Mouse (Mus musculus) CD4-positive helper T cell, adult 2 months (primary cell): ENCODE results near the gene Bet1l.

ENCODE experiments used
- DNase-seq: peaks from one replicate; pipeline ENCODE4 v3.0.0-alpha.2; 2012; ENCODE audit warnings: low read depth, missing footprints, low spot score

Gene Bet1l

GRCm38 (mm10) chr7:140858746-140859145 is 1.4 kb upstream of the Bet1l start:
- no peak for DNase-seq

- DNase-seq: peak; percentile 89
These were observed 410 bp downstream of the Bet1l start, which contains the start of gene Ric8a for GRCm38 (mm10) chr7:140856785-140857549. Ric8a (plus strand) TSS chr7:140856957.

GRCm38 (mm10) chr7:140855860-140856784 is 1.3 kb downstream of the Bet1l start, which contains the start of gene Gm45785:
Gm45785 (minus strand) TSS chr7:140856331.
- peak; percentile 86 for DNase-seq

DNA sequence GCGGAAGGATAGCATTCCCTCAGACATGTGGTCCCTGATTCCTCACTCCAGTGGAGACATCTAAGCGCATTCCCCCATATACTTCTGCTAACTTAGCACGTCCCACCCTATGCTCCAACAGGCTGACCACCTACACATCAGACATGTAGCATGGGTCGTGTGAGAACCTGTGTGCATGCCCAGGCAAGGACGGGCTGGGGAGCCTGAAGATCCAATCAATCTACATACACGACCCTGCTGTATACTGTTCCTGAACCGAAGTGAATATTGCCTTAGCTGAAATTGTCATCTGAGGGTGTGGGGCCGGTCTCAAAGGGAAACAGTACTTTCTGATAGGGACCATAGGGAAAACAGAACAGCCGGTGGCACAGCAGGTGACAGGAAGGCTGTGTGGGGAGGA is 2.2 kb downstream of the Bet1l start:
- DNase-seq: no peak

DNA sequence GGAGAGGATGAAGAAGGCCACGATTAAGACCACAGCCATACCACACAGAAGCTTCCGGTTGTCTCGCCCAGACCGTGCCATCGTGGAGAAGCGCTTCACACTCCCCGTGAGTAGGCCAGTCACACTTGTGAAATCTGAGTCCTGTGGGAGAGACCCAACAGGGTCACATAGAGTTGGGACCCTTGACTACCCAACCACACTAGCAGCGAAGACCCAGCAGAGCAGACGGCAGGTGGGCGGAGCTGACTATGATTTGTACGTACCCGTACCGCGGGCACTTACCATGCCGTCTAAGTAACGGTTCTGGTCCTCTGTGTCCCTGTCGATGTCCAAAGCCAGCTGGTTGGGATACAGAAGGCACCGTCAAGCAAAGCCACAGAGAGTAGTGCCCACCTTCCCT is 2.9 kb downstream of the Bet1l start:
- DNase-seq: no peak

GRCm38 (mm10) chr7:140853386-140853785 is 4.0 kb downstream of the Bet1l start:
- no peak for DNase-seq

GRCm38 (mm10) chr7:140851916-140852315 is 5.5 kb downstream of the Bet1l start:
- DNase-seq: no peak

DNA sequence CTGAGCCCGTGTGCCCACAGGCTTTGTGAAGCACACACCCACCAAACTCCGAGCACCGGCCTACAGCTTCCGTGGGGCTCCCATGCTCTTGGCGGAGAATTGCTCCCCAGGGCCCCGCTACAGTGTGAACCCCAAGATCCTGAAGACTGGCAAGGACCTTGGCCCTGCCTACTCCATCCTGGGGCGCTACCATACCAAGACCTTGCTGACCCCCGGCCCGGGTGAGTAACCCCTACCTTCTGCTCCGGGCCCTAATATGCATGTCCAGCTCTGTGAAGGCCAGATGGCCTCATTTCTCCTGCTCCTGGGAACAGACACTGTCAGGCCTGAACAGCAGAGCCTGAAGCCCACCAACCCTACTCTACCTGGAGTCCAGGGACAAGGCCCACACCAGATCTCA is 8.8 kb downstream of the Bet1l start:
- DNase-seq: no peak

- no peak for DNase-seq
These were observed 9.4 kb downstream of the Bet1l start, which contains the start of gene Odf3 for GRCm38 (mm10) chr7:140847755-140848580. Odf3 (plus strand) TSS chr7:140847805.

- DNase-seq: no peak
These were observed 10.7 kb downstream of the Bet1l start for GRCm38 (mm10) chr7:140846676-140847075.

GRCm38 (mm10) chr7:140845683-140846082 is 11.7 kb downstream of the Bet1l start:
- no peak for DNase-seq

DNA sequence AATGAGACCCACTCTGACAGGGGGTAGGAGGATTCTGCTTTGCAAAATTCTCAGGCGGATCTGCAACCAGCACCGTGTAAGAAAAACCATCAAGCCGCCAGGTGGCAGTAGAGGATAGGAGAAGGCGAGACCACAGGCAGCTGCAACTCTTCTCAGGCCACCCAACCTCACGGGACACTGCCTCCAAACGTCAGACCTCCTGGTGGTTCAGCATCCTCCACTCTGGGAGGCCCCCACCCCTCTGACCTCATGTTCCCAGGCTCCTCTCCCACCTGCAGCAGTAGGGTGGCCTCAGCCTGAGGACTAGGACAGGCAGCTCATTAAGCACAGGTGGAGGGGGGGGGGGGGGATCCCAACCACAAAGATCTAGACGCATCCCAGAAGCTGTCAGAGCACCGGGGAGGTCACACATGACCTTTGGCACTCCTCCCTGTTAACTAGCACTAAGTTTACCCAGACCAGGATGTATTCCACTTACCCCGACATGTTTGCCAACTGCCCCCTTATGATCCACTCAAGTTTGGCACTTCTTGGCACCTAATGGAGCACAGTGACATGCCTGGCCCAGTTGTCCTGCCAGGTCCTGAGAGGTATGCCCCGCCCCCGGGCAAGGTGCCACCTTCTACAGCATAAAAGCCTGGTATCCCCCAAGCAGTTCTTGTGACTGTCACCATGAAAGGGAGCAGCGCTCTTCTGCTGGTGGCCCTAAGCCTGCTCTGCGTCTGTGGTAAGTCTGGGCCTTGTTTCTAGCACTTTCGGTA is 12.3 kb downstream of the Bet1l start, which contains the start of gene Scgb1c1:
Gene Scgb1c1 (plus strand): TSS at position 643 of the 761 bp plus-strand sequence.
- peak; percentile 84 for DNase-seq

GRCm38 (mm10) chr7:140843806-140844205 is 13.6 kb downstream of the Bet1l start:
- no peak for DNase-seq

DNA sequence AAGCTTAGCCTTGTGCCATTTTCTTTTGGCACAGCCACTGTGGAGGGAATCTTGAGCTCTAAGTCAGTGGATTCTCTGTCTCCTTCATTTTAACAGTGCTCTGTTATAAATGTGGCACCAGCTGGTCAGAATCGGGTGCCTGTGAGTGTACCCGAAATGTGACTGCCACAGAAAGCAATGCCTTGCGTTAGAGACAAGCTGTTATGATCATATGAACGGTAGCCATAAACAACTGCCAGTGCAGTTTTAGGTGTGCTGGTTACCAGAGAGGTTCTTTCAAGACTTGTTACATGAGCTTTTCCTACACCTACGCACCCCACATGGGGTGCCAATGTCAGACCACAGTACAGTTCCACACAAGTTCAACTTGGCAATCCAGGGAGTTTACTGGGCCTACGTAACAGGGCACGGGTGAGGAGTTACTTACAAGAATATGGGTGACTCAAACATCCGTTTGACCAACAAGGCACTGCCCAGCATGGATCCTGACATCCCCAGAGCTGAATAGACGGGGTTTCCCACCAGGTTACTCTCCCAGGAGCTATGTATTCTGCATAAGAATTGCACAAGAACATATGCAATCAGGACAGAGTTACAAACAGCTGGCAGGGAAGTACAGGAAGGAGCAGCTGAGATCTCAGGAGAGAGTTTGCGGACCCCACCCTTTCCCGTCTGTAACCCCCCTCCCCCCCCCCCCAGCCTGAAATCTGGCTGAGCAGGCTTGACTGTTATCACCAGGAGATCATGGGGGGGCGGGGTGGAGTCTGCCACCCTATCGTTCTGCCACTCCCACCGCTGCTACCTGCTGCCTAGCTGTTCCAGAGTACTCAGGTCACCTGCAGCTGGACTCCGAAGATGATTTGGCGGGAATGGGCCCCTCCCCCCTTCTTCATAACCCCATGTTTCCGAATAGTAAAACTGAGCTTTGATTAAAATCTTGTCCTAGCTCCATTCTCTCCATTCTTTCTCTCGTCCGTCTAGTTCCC is 16.3 kb downstream of the Bet1l start:
- DNase-seq: no peak

DNA sequence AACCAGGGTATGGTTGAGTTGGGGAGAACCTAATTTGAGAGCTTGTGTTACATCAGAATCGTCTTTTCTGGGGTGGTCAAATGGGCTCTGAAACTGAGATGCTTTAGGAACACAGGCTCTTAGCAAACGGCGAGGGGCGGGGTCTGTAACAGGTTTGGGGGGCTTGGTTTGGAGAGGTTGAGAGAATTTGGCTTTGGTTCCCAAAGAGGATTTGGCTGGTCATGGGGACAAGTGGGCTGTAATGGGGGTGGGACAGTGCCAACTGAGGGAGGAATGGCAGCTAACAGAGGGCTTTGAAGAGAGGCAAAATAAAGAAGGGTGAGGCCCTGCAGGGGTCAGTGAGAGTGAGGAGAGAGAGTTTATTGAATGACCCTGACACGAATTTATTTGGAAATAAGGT is 17.8 kb downstream of the Bet1l start:
- no peak for DNase-seq

- no peak for DNase-seq
These were observed 20.9 kb downstream of the Bet1l start for GRCm38 (mm10) chr7:140836243-140837115.

DNA sequence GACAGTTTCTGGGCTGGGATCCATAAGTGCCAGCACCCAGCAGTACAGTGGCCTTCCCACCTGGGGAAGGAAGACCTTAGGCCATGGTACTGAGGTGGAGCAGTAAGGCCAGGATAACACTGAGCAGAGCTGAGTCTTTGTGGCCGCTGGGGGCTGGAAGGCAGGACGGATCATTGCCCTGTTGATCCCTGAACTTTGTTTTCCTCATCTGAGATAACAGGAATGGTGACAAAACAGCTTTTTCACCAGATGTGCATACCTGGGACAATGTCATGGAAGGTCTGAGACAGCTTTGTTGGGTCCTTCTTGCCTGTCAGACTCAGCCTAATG is 21.7 kb downstream of the Bet1l start:
- no peak for DNase-seq

DNA sequence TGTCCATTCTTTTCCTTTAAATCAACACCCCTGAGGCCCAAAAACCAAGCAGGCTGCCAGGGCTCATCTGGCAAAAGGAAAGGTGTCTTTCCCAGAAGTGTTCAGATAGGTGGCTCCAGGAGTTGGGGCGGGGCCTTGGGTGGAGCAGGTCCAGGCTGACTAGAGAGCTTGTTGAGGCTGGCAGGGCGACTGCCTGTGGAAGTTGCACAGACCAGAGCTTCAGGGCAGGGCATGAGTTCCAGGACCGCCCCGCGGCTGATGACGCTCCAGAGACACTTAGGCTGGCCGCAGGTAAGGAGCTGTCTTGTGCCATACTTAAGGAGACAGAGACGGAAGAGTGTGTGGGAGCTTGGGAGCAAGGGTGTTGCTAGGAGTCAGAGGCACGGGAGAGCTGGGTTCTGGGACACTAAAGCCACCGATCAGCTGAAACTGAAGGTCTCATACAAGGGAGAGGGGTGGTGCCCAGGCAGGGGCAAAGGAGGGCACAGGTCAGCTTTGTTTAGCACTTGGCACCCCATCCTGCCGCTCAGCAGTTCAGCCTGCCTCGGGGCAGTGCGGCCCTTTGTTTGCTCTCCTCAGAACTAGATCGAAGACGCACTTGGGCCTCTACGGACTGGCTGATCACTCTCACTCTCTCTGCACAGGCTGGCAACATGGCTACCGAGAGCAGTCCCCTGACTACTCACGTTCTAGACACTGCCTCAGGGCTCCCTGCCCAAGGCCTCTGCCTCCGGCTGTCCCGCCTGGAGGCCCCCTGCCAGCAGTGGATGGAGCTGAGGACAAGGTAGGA is 22.2 kb downstream of the Bet1l start, which contains the start of gene Urah:
Gene Urah (plus strand): TSS at position 51 of the 790 bp plus-strand sequence.
- no peak for DNase-seq
